Mouse (Mus musculus) MEL (cell line): ENCODE measurements around the gene Adam12. TPM values are rescaled to one million over a fixed set of nuclear protein-coding genes. Genes with fewer than 3 reads are reported as not detected.

Source experiments
- DNase-seq: peaks from one replicate; pipeline ENCODE4 v3.0.0; 2011; ENCODE audit warnings: low read depth, low spot score
- H3K27ac ChIP-seq: 2 replicates; pipeline ENCODE4 v1.5.1; 2012; ENCODE audit warnings: low read depth, mild to moderate bottlenecking, control low read depth, low read length, moderate library complexity; ENCODE audit not compliant: control insufficient read depth
- H3K27me3 ChIP-seq, 2 experiments: fragments of 150-350 bp in 1 of 2; sonication (generic) in 1 of 2; 2 replicates each; pipeline ENCODE4 v1.6.1; 2012; ENCODE audit warnings: low read length in 2 of 2, mild to moderate bottlenecking in 2 of 2, improper control_type of control experiment in 1 of 2, moderate library complexity in 1 of 2; ENCODE audit not compliant: insufficient read depth in 2 of 2, control insufficient read depth in 1 of 2
- H3K36me3 ChIP-seq, 2 experiments: 2 replicates each; pipeline ENCODE4 v1.6.1; 2012 to 2014; ENCODE audit warnings: low read length in 2 of 2, improper control_type of control experiment in 1 of 2, inconsistent platforms in 1 of 2, mild to moderate bottlenecking in 1 of 2; ENCODE audit not compliant: insufficient read depth in 2 of 2, control insufficient read depth in 1 of 2
- H3K4me1 ChIP-seq, 2 experiments: fragments of 150-350 bp in 1 of 2; sonication (generic) in 1 of 2; 2 replicates each; pipeline ENCODE4 v1.6.1; 2012; ENCODE audit warnings: low read length in 2 of 2, improper control_type of control experiment in 1 of 2, mild to moderate bottlenecking in 1 of 2; ENCODE audit not compliant: insufficient read depth in 2 of 2, control insufficient read depth in 1 of 2
- H3K4me3 ChIP-seq, 2 experiments: fragments of 150-350 bp in 1 of 2; sonication (generic) in 1 of 2; 2 replicates each; pipeline ENCODE4 v1.5.1; 2012; ENCODE audit warnings: low read depth in 2 of 2, low read length in 2 of 2, mild to moderate bottlenecking in 2 of 2, moderate library complexity in 2 of 2, control low read depth in 1 of 2, improper control_type of control experiment in 1 of 2; ENCODE audit not compliant: control insufficient read depth in 1 of 2, insufficient read depth in 1 of 2
- H3K79me2 ChIP-seq: 2 replicates; pipeline ENCODE4 v1.6.1; 2012; ENCODE audit warnings: mild to moderate bottlenecking, low read length, moderate library complexity; ENCODE audit not compliant: control insufficient read depth, poor library complexity, insufficient read depth
- H3K9ac ChIP-seq: 2 replicates; pipeline ENCODE4 v1.6.1; 2012; ENCODE audit warnings: low read depth, mild to moderate bottlenecking, control low read depth, low read length, moderate library complexity; ENCODE audit not compliant: control insufficient read depth, poor library complexity, severe bottlenecking
- H3K9me3 ChIP-seq: fragments of 150-350 bp; sonication (generic); replicated peaks from 2 replicates; pipeline ENCODE4 v1.6.1; 2012; ENCODE audit warnings: mild to moderate bottlenecking, low read length, improper control_type of control experiment, moderate library complexity; ENCODE audit not compliant: insufficient read depth
- BHLHE40 ChIP-seq: IDR thresholded peaks from 2 replicates; pipeline ENCODE4 v1.6.1; 2012; ENCODE audit warnings: low read depth, mild to moderate bottlenecking, inconsistent platforms, low read length, improper control_type of control experiment, borderline replicate concordance
- CHD2 ChIP-seq: IDR thresholded peaks from 2 replicates; pipeline ENCODE4 v1.6.1; 2011; ENCODE audit warnings: low read length, improper control_type of control experiment
- EP300 ChIP-seq, 2 experiments: IDR thresholded peaks; 2 replicates each; pipeline ENCODE4 v1.6.1; 2011; ENCODE audit warnings: improper control_type of control experiment in 2 of 2, low read length in 2 of 2, low read depth in 1 of 2, mild to moderate bottlenecking in 1 of 2
- GABPA ChIP-seq: IDR thresholded peaks from 2 replicates; pipeline ENCODE4 v1.6.1; 2012; ENCODE audit warnings: low read depth, mild to moderate bottlenecking, inconsistent platforms, low read length, improper control_type of control experiment, moderate library complexity
- HCFC1 ChIP-seq: IDR thresholded peaks from 2 replicates; pipeline ENCODE4 v1.6.1; 2012; ENCODE audit warnings: low read depth, mild to moderate bottlenecking, inconsistent platforms, low read length, improper control_type of control experiment, moderate library complexity
- JUND ChIP-seq: IDR thresholded peaks from 2 replicates; pipeline ENCODE4 v1.6.1; 2011; ENCODE audit warnings: low read depth, mild to moderate bottlenecking, improper control_type of control experiment, low read length
- KAT2A ChIP-seq: conservative IDR thresholded peaks from 2 replicates; pipeline ENCODE4 v1.6.1; 2012; ENCODE audit warnings: low read depth, low read length, improper control_type of control experiment, inconsistent platforms
- MAX ChIP-seq: IDR thresholded peaks from 2 replicates; pipeline ENCODE4 v1.6.1; 2011; ENCODE audit warnings: low read length, improper control_type of control experiment
- MAZ ChIP-seq: IDR thresholded peaks from 2 replicates; pipeline ENCODE4 v1.6.1; 2012; ENCODE audit warnings: low read depth, mild to moderate bottlenecking, inconsistent platforms, low read length, improper control_type of control experiment
- MXI1 ChIP-seq: IDR thresholded peaks from 2 replicates; pipeline ENCODE4 v1.6.1; 2011; ENCODE audit warnings: mild to moderate bottlenecking, low read depth, low read length, improper control_type of control experiment
- MYB ChIP-seq: IDR thresholded peaks from 2 replicates; pipeline ENCODE4 v1.6.1; 2011; ENCODE audit warnings: mild to moderate bottlenecking, low read depth, low read length, improper control_type of control experiment
- MYC ChIP-seq: IDR thresholded peaks from 2 replicates; pipeline ENCODE4 v1.6.1; 2011; ENCODE audit warnings: low read depth, mild to moderate bottlenecking, low read length, improper control_type of control experiment, moderate library complexity
- NELFE ChIP-seq: IDR thresholded peaks from 2 replicates; pipeline ENCODE4 v1.6.1; 2011; ENCODE audit warnings: low read depth, low read length, improper control_type of control experiment
- POLR2A ChIP-seq, 2 experiments: IDR thresholded peaks; 2 replicates each; pipeline ENCODE4 v1.6.1; 2011 to 2012; ENCODE audit warnings: low read length in 2 of 2, mild to moderate bottlenecking in 2 of 2, control low read depth in 1 of 2, improper control_type of control experiment in 1 of 2, low read depth in 1 of 2, moderate library complexity in 1 of 2; ENCODE audit not compliant: control insufficient read depth in 1 of 2, insufficient read depth in 1 of 2, poor library complexity in 1 of 2
- POLR2AphosphoS5 ChIP-seq: IDR thresholded peaks from 2 replicates; pipeline ENCODE4 v1.6.1; 2012; ENCODE audit warnings: low read depth, borderline replicate concordance, mild to moderate bottlenecking, inconsistent platforms, low read length, moderate library complexity, mixed read lengths
- SIN3A ChIP-seq: IDR thresholded peaks from 2 replicates; pipeline ENCODE4 v1.6.1; 2012; ENCODE audit warnings: low read length, improper control_type of control experiment, inconsistent platforms
- TBP ChIP-seq: IDR thresholded peaks from 2 replicates; pipeline ENCODE4 v1.8.0; 2011; ENCODE audit warnings: low read depth, low read length, improper control_type of control experiment
- TCF12 ChIP-seq: IDR thresholded peaks from 2 replicates; pipeline ENCODE4 v1.6.1; 2014; ENCODE audit warnings: low read depth, mild to moderate bottlenecking, inconsistent platforms, low read length, improper control_type of control experiment, moderate library complexity
- UBTF ChIP-seq: IDR thresholded peaks from 2 replicates; pipeline ENCODE4 v1.6.1; 2012; ENCODE audit warnings: low read depth, mild to moderate bottlenecking, inconsistent platforms, low read length, improper control_type of control experiment, moderate library complexity, borderline replicate concordance; ENCODE audit not compliant: insufficient read depth
- USF1 ChIP-seq: IDR thresholded peaks from 2 replicates; pipeline ENCODE4 v1.6.1; 2014; ENCODE audit warnings: low read depth, mild to moderate bottlenecking, inconsistent platforms, low read length, improper control_type of control experiment, moderate library complexity
- ZC3H11A ChIP-seq: IDR thresholded peaks from 2 replicates; pipeline ENCODE4 v1.6.1; 2012; ENCODE audit warnings: low read depth, mild to moderate bottlenecking, inconsistent platforms, low read length, improper control_type of control experiment
- polyA plus RNA-seq, 2 experiments: library from polyadenylated mRNA; stranded (reverse) in 1 of 2; unstranded in 1 of 2; fragments of >175 nt in 1 of 2; fragments of >200 nt in 1 of 2; gene quantifications; 2 replicates each; pipeline versions ENCODE4 v1.2.1 to v1.2.4; 2012; ENCODE audit warnings: low replicate concordance in 2 of 2, low read depth in 1 of 2; ENCODE audit not compliant: insufficient read length in 2 of 2, insufficient read depth in 1 of 2, missing spikeins in 1 of 2
- total RNA-seq: library from RNA; depleted of rRNA; stranded (reverse); fragments of 300-350 nt; gene quantifications from 2 replicates; pipeline ENCODE4 v1.2.3, GENCODE M21; 2012

The Adam12 gene
- total and polyA plus RNA-seq, 3 experiments = not detected

DNA sequence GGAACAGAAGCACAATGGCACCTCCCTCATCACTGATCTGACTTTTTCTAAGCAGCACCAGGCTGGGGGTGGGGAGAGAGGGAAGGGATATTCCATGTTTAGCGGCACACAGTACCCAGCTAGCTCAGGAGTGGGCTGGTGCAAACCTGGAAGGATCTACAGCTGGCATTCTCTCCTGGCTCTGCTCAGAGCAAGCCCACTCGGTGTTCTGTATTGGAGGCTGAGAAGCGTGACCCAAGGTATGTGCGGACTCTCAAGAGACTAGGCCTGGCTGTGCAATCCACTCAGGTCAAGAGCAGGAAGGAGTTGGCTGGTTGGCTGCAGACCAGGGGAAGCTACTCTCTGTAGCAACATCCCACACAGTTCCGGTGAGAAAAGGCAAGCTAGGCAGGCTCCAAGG is 312.0 kb downstream of the Adam12 start:
- Histone ChIP-seq H3K36me3 (no peaks in the 10 kb centered on the region), H3K79me2 (no peaks in the 10 kb centered on the region), H3K4me3 (no peak overlapping the region), H3K27ac (no peak overlapping the region), H3K9me3 (no peaks in the 10 kb centered on the region), H3K27me3 (no peaks in the 10 kb centered on the region), H3K9ac (no peak overlapping the region)
- no peak for DNase-seq
- TF ChIP-seq BHLHE40 (no peak), POLR2A (IDR thresholded peaks at IDR 0.05; ENCODE audit: control insufficient read depth in 1 of 2, insufficient read depth in 1 of 2, low read depth in 1 of 2, low read length in 2 of 2, poor library complexity in 1 of 2) (no peak), SIN3A (no peak), TBP (no peak), GABPA (no peak), JUND (no peak), HCFC1 (no peak), POLR2AphosphoS5 (no peak), KAT2A (no peak), NELFE (no peak)
- TF ChIP-seq, all 39 proteins: peak for 0
- no peaks in the 10 kb centered on the region for H3K4me1 ChIP-seq

DNA sequence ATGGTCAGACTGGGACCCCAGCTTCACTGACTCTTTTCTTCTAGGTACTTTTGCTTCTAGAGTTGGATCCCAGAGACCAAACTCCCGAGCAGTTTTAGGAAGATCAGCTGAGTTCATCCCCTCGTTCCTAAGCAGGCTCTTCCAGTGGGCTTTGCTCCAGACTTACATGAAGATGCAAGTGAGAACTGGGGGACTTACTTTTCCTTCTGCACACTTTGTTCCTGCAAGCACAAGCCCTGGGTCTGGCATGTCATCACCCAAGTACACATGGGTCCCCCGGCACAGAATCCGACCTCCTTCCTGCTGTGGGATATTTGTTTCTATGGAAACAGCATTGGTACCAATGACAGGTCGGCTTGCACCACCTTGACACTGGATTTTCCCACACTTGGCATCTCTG is 312.6 kb downstream of the Adam12 start:
- Histone ChIP-seq H3K9me3 (no peaks in the 10 kb centered on the region), H3K27ac (no peak overlapping the region), H3K79me2 (no peaks in the 10 kb centered on the region), H3K4me1 (no peaks in the 10 kb centered on the region), H3K4me3 (no peak overlapping the region), H3K36me3 (no peaks in the 10 kb centered on the region), H3K9ac (no peak overlapping the region), H3K27me3 (no peaks in the 10 kb centered on the region)
- no peak for DNase-seq
- TF ChIP-seq ZC3H11A (no peak), MXI1 (no peak), CHD2 (no peak), MYB (no peak), USF1 (no peak), GABPA (no peak), TCF12 (no peak), NELFE (no peak), MAX (no peak), MYC (no peak), UBTF (no peak), EP300 (IDR thresholded peaks at IDR 0.05; ENCODE audit: low read depth in 1 of 2, low read length in 2 of 2) (no peak), HCFC1 (no peak), MAZ (no peak), JUND (no peak)
